8 mouse cellular contexts compared by ENCODE assay signal in the genomic region with DNA sequence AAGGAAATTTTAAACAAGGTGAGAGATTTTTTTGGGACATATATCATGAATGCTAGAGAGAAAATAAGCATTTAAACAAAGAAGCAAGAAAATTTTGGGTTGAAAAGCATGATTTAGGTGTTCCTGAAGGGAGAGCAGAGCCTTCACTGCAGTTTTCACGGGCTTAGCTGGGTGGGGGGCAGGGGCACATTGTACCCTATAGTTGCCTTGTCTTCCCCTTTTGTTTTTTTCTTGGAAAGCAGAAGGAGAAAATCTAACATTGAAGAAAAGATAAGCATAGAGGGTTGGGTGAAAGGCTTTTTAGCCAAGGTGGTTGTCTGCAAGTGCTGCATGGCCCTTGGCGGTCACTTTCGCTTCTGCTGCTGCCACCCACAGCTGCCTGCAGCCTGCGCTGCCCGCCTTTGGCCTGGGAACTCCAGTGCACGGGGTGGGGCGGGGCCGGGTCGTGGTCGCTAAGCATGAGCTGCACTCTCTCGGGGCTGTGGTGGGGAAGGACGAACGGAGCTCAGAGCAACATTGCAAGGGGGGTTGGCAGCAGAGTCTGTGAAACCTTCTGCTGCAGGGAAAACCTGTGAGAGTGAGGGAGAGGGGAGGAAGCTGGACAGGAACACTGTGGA. TPM values are rescaled to one million over a fixed set of nuclear protein-coding genes. Genes with fewer than 3 reads are reported as not detected.
A peak's percentile ranks its signal among the peaks of the same experiment; 100 is the strongest.
DNase-seq lines count a peak whose midpoint lies in the region; ATAC-seq lines count a peak whose summit lies in the region.

No protein-coding gene starts in this region.

- no peaks in the 10 kb centered on the region for H3K27me3 ChIP-seq in embryonic facial prominence, embryonic 11.5 days (ENCODE audit: control insufficient read depth, insufficient read depth, low read length)
- no peaks in the 10 kb centered on the region for H3K27me3 ChIP-seq in heart, embryonic 16.5 days (ENCODE audit: control insufficient read depth, insufficient read depth, low read length)
- no peaks in the 10 kb centered on the region for H3K27me3 ChIP-seq in megakaryocyte, embryonic 14.5 days (replicated peaks)

- no peaks in the 10 kb centered on the region for H3K9me3 ChIP-seq in embryonic facial prominence, embryonic 11.5 days (replicated peaks; ENCODE audit: control insufficient read depth, low read length)
- H3K9me3 ChIP-seq in heart, embryonic 16.5 days (replicated peaks; ENCODE audit: control insufficient read depth, low read length): no peaks in the 10 kb centered on the region
- H3K9me3 ChIP-seq in megakaryocyte, embryonic 14.5 days: no peaks in the 10 kb centered on the region

- peak overlapping the region; percentile 35 for H3K4me3 ChIP-seq in embryonic facial prominence, embryonic 11.5 days (ENCODE audit: low read depth, low read length)
- H3K4me3 ChIP-seq in heart, embryonic 16.5 days (ENCODE audit: low read length): peak overlapping the region; percentile 60
- peak overlapping the region; percentile 91 for H3K4me3 ChIP-seq in megakaryocyte, embryonic 14.5 days (replicated peaks)

- H3K36me3 ChIP-seq in embryonic facial prominence, embryonic 11.5 days (replicated peaks; ENCODE audit: control insufficient read depth, insufficient read depth, low read depth, low read length): no peaks in the 10 kb centered on the region
- H3K36me3 ChIP-seq in heart, embryonic 16.5 days (ENCODE audit: control insufficient read depth, insufficient read depth): no peaks in the 10 kb centered on the region
- H3K36me3 ChIP-seq in megakaryocyte, embryonic 14.5 days (replicated peaks; ENCODE audit: low read length): peaks cover 3% of the 10 kb centered on the region

- ATAC-seq in embryonic facial prominence, embryonic 11.5 days (replicated peaks; ENCODE audit: insufficient number of reproducible peaks, low FRiP score, low TSS enrichment, low read depth): peak; percentile 95
- peak; percentile 93 for ATAC-seq in heart, embryonic 16.5 days (replicated peaks; ENCODE audit: extremely low read depth, insufficient read depth, low FRiP score)

- intact Hi-C loops in left cerebral cortex, postnatal 4 days (cut with DNase I): no loop called here

- no peaks in the 10 kb centered on the region for H3K4me1 ChIP-seq in embryonic facial prominence, embryonic 11.5 days (ENCODE audit: control insufficient read depth, insufficient read depth, low read length)
- peaks cover 4% of the 10 kb centered on the region; the same call in 1 of the 2 replicates for H3K4me1 ChIP-seq in heart, embryonic 16.5 days (ENCODE audit: control insufficient read depth, insufficient read depth, low read length)
- peaks cover 67% of the 10 kb centered on the region for H3K4me1 ChIP-seq in megakaryocyte, embryonic 14.5 days

- H3K4me2 ChIP-seq in embryonic facial prominence, embryonic 11.5 days (ENCODE audit: low read depth, low read length): peak overlapping the region; percentile 62
- peak overlapping the region; percentile 73 for H3K4me2 ChIP-seq in heart, embryonic 16.5 days (ENCODE audit: low read depth, low read length)

- H3K9ac ChIP-seq in embryonic facial prominence, embryonic 11.5 days (replicated peaks; ENCODE audit: low read length): peak overlapping the region; percentile 63
- peak overlapping the region; percentile 65 for H3K9ac ChIP-seq in heart, embryonic 16.5 days (ENCODE audit: low read length)

- WGBS in embryonic facial prominence, embryonic 11.5 days: under 1% methylated on average over 13 of the region's 13 CpGs
- WGBS in heart, embryonic 16.5 days: 1% methylated on average over 13 of the region's 13 CpGs

- peak; percentile 62 for DNase-seq in left cerebral cortex, postnatal 4 days
- DNase-seq in left cerebral cortex, adult 11 months (ENCODE audit: low spot score): no peak
- peak; percentile 74 for DNase-seq in embryonic facial prominence, embryonic 11.5 days (ENCODE audit: low spot score)
- DNase-seq in kidney, postnatal 25 days: peak; percentile 67 to 87
- peak; percentile 39 for DNase-seq in right cerebral cortex, postnatal 4 days
- no peak for DNase-seq in layer of hippocampus, adult 9-11 months

- H3K27ac ChIP-seq in embryonic facial prominence, embryonic 11.5 days (replicated peaks; ENCODE audit: low read depth, low read length): no peak overlapping the region
- H3K27ac ChIP-seq in heart, embryonic 16.5 days (ENCODE audit: low read length): peak overlapping the region; percentile 14; the same call in 1 of the 2 replicates

RNA-seq across cellular contexts. Expression of a gene that starts 3.3 kb away (rescaled TPM):
- under 1 TPM; 0.30 to 0.42 TPM for total RNA-seq in left cerebral cortex, postnatal 4 days (2021)
- 0.13 and 0.50 TPM in 2 replicates for polyA plus RNA-seq in embryonic facial prominence, embryonic 11.5 days (2014; fragmentation: Nextera tagmentation; extraction: Ambion mirVana)
- 0.54 and 0.55 TPM in 2 replicates for polyA plus RNA-seq in heart, embryonic 16.5 days (2015; fragmentation: Nextera tagmentation; extraction: Ambion mirVana)
- not detected in 2 replicates for polyA plus RNA-seq in megakaryocyte, embryonic 14.5 days (2012; ENCODE audit: insufficient read depth, low replicate concordance)

RNA-seq across cellular contexts. Expression of a gene that starts 51.7 kb away (rescaled TPM):
- total RNA-seq in left cerebral cortex, postnatal 4 days (2021): not detected
- polyA plus RNA-seq in embryonic facial prominence, embryonic 11.5 days (2014; fragmentation: Nextera tagmentation; extraction: Ambion mirVana): not detected in 2 replicates
- 0.24 TPM in 1 of 2 replicates, not detected in the other for polyA plus RNA-seq in heart, embryonic 16.5 days (2015; fragmentation: Nextera tagmentation; extraction: Ambion mirVana)
- not detected in 2 replicates for polyA plus RNA-seq in megakaryocyte, embryonic 14.5 days (2012; ENCODE audit: insufficient read depth, low replicate concordance)

Comparison
In these comparisons a context has a peak if more than half of its experiments do, and no peak if none do; other contexts are left out.
1. DNase-seq: peak in left cerebral cortex, postnatal 4 days (single experiment), embryonic facial prominence, embryonic 11.5 days (single experiment), kidney, postnatal 25 days (2 of 2) and right cerebral cortex, postnatal 4 days (single experiment); none in left cerebral cortex, adult 11 months (single experiment) and layer of hippocampus, adult 9-11 months (single experiment).
2. H3K4me3 ChIP-seq: peak in every context shown above with its lines; median percentile 91 in megakaryocyte, embryonic 14.5 days; 60 in heart, embryonic 16.5 days; 35 in embryonic facial prominence, embryonic 11.5 days.